Mouse (Mus musculus): Measurements from ENCODE around the gene Gm36028.

Gm36028 gene

DNA sequence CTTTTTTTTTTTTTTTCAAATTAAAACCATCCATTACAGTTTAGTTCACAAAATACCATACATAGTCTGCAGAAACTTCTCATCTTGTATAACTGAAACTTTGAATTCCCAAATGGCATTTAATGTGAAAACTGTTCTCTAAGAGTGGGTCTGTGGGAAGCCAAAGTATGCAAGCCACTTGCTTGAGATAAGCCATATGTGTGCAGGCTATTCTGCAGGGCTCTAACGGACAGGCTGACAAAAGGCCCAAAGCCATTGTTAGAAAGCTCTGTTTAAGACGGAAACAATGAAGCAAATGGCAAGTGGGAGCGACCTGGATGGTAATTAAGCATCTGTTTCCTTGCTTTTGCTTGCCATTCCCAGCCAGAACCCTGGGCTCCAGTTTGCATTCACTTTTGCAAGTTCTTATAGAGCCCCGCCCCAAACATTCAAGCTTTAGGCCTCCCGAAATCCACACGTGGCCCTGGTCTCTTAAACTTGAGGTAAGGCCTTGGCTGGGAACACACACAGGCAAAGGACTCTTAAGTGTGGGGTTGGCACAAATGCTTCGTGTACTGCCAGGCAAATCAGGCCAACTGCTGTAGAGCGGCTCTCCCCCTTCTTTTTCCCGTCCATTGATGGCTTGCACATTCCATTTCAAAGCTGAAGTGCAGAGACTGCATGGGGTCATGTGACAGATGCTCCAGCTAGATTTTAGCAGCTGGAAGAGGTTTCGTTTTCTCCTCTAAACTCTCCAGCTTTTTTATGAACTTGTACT is 51.9 kb downstream of the Gm36028 start:
- no peak for DNase-seq (ENCODE audit: low spot score)

DNA sequence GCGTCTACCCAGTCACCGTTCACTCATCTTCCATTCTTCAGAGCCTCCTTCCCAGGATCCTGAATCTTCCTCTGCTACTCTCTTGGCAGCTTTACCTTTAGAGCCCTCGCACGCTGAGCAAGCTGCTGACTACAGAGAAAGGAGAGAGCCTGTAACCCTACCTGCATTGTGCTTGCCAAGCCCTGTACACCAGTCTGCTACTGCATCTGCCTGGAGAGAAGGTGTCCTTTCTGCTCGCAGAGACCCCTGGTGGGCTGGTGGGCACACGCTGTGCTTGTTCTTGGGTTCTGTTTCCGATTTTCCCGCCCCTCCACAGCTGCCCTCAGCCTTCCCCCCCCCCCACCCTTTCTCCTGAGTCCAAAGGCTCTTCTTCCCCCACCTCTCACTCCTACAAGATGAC is 53.7 kb downstream of the Gm36028 start:
- no peak for DNase-seq (ENCODE audit: low spot score)

DNA sequence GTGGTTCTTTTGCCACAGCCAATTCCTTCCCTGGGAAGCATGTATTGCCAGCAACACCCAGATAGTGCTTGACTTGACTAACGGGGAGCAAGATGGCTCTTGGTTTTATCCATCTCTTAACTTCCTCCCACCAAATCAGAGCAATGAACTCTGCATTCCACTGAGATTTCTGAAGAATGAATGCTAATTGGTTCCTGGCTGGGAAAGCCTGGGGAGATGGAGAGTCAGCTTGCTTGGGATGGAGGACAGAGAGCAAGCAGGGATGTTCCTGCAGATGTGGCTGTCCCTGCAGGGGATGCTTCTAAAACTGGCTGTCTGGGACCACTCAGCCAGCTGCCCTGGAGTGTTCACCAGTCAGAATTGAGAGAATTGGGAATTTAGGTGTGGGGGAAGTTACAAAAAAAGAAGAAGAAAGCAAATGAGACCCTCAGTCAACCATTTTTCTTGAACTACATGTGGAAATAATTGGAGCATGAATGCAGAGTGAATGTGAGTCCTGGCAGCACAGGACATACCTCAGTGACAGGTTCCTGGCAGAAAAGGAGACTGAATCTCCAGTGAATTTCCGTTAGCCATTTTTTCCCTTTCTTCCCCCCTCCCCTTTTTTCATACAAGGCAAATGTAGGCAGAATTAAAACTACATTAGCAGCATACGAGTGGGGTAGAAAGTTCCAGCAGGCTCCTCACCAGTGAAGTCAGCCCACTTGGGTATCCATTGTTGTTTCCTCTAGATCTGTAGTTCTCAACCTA is 55.0 kb downstream of the Gm36028 start:
- no peak for DNase-seq (ENCODE audit: low spot score)

DNA sequence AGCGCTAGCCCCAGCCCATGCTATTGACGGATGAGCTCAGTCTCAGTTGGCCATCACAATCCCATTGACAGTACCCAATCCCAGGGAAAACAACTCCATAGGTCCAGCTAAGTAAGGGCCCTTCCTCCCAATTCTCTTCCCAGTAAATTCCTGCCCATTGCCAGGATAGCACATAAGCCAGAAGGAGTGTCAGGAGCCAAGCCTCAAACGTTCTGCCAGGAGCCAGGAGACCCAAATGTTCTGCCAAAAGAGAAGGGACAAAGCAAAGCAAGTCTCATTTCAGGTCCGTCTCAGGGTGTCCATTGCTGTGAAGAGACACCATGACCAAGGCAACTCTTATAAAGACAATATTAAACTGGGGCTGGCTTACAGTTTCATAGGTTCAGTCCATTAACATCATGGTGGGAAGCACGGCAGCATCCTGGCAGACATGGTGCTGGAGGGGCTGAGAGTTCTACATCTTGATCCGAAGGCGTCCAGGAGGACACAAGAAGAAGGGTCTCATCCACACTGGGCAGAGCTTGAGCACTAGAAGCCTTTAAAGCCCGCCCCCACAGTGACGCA is 57.5 kb downstream of the Gm36028 start:
- DNase-seq (ENCODE audit: low spot score) = no peak

DNA sequence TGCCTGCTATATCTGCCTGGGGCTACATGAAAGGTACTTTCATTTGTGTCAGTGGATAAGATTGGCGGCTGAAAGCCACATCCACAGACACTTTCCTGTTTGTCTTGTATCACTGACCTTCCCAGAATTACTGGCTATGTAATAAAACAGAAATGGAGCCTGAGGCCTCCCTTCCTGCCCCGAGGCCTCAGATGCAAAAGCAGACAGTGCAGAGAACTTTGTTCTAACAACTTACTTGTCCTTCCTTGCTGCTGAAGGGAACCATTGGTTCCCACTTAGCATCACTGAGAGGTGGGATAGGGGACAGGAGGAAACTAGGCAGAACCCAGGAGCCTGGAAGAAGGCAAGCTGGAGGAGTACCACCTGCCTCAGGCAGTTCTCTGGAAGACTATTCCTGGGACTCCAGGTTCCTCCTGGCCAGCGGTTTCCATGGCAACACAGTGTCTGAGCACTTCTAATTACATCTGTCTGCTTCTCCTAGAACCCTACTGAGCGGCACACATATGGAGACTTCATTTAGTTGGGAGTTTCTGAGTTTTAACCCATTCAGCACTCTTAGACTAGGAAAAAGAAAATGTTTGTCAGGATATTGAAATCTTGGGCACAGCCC is 58.2 kb downstream of the Gm36028 start:
- no peak for DNase-seq (ENCODE audit: low spot score)

DNA sequence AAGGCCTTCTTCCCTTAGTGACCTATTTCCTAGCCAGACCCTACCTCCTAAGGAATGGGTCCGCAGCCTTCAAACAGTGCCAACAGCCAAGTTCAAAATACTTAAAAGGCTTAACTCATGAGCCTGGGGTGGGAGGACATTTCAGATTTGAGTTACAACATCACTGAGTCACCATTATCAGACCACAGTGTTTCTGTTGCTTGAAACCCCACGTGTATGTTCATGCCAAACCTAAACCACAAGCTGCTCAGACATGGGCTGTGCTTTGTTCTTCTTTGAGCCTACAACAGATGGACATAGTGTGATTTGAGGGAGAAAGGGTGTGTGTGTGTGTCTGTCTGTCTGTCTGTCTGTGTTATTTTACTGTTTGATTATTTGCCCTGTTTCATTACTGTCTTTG is 59.8 kb downstream of the Gm36028 start:
- DNase-seq (ENCODE audit: low spot score) = no peak

All from left cerebral cortex, adult 11 months (tissue).